Mouse (Mus musculus) gastrocnemius, postnatal 36 days (tissue): ENCODE data around the gene Anks1. TPM values are rescaled to one million over a fixed set of nuclear protein-coding genes. Genes with fewer than 3 reads are reported as not detected.

Source experiments
- DNase-seq, 2 experiments: peaks; one replicate each; pipeline ENCODE4 v3.0.0; 2022
- intact Hi-C: fragments of 180-260 bp; cut with DNase I; formaldehyde crosslinking; loops from one replicate; pipeline ENCODE4 v1.15.1; 2025
- long read RNA-seq, 2 experiments: library from polyadenylated mRNA; stranded (forward); transcript quantifications; one replicate each; pipeline ENCODE4 v2.0.0; 2021
- total RNA-seq, 2 experiments: library from RNA; stranded (reverse); gene quantifications; 2 replicates each; pipeline ENCODE4 v1.2.3; 2021

The Anks1 gene
- total RNA-seq: 10 to 100 TPM in 1 of 2 experiments, 1 to 10 TPM in 1; 7.8 to 13.0 TPM
- long read RNA-seq, experiment 1, full-length matches to known transcripts: 1 of 29 reads
- long read RNA-seq, experiment 1, partial matches to known transcripts: 0 of 29 reads
- long read RNA-seq, experiment 1, other reads (novel, unspliced or antisense): 28 of 29 reads
- long read RNA-seq, experiment 2, full-length matches to known transcripts: 1 of 38 reads
- long read RNA-seq, experiment 2, partial matches to known transcripts: 0 of 38 reads
- long read RNA-seq, experiment 2, other reads (novel, unspliced or antisense): 37 of 38 reads

DNA sequence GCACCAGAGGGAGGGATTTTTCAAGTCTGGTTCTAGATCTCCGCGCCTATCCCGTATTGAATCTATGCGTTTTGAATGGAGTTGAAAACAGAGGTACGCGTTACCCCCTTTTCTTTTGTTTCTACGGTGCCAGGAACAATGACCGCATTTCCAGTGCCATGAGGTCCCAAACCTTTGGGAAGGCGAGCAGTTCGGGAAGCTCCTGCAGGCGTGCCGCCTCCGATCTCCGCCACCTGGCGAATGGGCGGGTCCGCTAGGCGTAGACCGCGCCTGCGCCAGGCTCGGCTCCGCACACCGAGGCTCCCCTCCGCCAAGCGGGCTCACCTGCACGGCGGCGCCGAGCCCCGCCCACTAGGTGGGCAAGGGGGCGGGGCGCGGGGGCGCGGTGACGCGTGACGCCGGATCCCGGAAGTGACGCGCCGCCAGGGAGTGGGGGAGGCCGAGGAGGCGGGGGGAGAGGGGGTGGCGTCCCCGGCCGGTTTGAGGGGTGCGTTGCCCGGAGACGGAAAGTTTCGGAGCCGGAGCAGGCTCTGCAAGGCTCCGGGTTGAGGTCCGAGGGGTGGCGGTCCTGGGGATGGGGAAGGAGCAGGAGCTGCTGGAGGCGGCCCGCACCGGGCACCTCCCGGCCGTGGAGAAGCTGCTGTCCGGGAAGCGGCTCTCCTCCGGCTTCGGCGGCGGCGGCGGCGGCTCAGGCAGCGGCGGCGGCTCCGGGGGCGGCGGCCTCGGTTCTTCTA lies at the start of gene Anks1:
Gene Anks1 (plus strand): TSS at position 419 of the 734 bp plus-strand sequence.
- intact Hi-C loops: loop anchor here (2.0 kb wide), 1 partner anchor 170 kb away; no protein-coding TSS in a partner anchor
- DNase-seq: peak; percentile 78 to 82

DNA sequence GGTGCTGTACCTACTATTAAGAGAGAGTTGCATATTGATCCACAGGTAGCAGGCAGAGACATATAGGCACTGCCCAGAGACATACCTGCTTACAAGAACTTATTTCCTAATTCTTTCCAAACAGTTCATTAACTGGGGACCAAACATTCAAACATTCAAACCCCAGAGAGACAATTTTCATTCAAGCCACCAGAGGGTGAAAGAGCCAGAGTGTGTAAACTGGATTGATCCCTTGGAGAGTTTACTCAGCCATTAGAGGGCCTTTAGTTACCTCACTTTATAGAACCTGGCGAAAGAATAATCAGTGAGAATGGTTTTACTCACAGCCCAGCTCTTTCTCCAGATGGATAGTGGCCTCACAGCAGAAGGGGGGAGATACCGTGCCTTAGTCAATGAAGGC lies 43.6 kb upstream of the Anks1 start:
- DNase-seq: no peak
- intact Hi-C loops: no loop called here

GRCm38 (mm10) chr17:27866737-27867136 lies 42.4 kb upstream of the Anks1 start:
- DNase-seq: no peak

GRCm38 (mm10) chr17:27871851-27872250 lies 37.3 kb upstream of the Anks1 start:
- intact Hi-C loops: no loop called here
- DNase-seq: no peak

More at GRCm38 (mm10) chr17:27866737-27867136, 42.4 kb upstream of the Anks1 start:
- intact Hi-C loops: no loop called here

- DNase-seq: no peak
- intact Hi-C loops: no loop called here
Observed at GRCm38 (mm10) chr17:27873583-27873982, 35.5 kb upstream of the Anks1 start.

DNA sequence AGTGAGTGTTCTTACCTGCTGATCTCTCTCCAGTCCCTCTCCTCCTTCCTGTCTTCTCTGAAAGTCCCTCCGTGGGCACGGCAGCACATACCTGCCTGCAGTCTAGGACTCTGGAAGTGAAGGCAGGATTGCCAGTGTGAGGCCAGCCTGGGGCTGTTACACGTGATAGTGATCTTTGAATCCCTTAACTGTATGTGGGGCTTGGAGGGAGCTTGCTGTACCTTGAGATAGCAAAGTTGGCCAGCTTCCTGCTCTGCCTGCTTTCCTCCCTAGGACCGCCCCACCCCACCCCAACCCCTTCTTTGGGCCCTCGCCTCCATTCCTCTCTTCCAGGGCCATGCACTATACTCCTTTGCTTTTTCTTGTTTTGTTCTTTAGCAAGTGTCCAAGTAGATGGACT lies 34.6 kb upstream of the Anks1 start:
- intact Hi-C loops: no loop called here
- DNase-seq: no peak

DNA sequence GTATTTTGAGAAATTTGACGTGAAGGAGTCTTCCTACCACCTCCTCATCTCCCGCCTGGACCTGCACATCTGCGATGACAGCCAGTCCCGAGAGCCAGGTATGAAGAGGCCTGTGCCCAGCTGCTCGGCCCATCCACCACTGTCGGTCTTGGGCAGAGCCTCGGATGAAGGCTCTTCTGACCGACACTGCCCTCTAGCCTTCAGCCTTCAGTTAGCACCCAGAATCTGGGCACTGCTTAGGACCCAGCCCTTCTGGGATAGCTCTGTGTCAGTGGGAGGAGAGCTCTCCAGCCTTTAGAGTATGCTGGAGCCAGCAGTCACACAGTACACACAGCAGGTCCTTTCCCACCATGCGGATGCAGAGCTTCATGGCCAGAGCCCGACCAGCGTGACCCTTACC lies 27.6 kb upstream of the Anks1 start:
- peak in 1 of 2 experiments; percentile 26 for DNase-seq
- intact Hi-C loops: loop anchor here (5.0 kb wide), 2 partner anchors 54 to 229 kb away; no protein-coding TSS in a partner anchor

- intact Hi-C loops: loop anchor here (5.0 kb wide), 2 partner anchors 56 to 231 kb away; no protein-coding TSS in a partner anchor
- DNase-seq: no peak
Observed at GRCm38 (mm10) chr17:27883129-27883528, 26.0 kb upstream of the Anks1 start.

DNA sequence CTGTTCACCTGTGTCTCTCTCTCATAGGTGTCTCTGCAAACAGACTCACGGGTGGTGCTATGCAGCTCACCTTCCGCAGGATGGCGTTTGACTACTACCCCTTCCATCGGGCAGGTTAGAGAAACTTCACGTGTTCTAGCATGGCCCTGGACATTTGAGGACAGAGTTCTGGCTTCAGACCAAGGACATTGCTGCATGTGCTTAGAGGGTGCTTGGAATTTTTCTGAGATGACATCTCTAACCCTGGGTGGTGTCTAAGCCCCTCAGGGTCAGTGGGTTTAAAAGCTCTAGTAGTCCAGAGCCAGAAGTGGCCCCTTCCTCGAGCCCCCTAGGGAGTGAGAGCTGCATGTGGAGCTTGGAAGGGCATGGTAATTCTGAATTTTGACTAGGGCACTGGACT lies 25.1 kb upstream of the Anks1 start:
- intact Hi-C loops: loop anchor here (5.0 kb wide), 2 partner anchors 57 to 232 kb away; no protein-coding TSS in a partner anchor
- no peak for DNase-seq

DNA sequence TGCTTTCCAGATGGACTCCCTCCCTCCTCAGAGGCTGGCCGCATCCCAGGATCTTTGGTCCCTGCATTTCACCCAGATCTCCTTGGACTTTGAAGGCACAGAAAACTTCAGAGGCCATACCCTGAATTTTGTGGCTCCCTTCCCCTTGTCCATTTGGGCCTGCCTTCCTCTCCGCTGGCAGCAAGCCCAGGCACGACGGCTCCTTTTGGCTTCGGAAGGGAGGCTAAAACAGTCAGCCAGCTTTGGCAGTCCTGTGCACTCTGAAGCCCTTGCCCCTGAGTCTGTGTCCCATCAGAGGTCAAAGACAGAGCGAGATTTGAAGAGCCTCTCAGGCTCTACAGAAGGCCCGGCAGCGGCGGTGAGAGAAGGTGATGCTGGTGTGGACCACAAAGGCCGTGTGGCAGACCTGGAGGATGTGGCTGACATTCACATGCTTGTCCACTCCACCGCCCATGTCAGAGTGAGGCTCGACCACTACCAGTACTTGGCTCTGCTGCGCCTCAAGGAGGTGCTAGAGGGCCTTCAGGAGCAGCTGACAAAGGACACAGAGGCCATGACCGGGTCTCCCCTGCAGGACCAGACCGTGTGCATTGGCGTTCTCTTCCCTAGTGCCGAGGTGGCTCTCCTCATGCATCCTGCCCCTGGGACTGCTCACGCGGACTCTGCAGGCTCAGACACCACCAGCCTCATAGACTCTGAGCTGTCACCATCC lies 22.5 kb upstream of the Anks1 start:
- intact Hi-C loops: no loop called here
- no peak for DNase-seq

DNA sequence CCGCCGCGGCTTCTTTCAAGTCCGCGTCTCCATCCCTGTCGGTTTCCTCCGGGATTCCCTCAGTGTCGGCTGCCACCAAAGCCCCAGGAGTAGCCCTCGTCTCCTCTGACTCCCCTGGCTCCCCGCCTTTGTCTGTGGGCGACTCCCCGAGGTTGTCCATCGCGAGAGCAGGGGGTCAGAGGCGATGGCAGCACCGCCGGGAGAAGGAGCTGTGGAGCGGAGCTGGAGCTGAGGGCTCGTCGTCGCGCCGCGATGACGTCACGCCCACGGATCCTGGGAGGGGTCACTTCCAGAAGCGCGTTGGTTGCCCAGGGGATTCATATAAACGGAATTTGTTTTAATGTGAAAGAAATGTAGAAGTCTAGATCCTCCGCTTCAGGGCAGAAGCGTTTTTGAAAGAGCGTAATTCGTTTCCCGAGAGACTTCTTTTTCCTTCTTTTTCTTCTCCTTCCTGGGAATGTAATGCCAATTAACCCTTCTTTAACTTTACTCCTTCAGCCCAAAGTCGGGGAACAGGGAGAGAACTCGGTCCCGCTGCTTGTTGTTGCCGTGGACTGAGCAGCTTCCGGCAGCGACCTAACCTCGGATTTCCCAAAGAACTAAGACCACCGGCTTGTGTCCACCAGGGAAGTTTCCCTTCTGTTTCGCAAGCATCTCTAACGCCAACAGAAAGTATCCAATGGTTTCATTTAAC lies 1.4 kb upstream of the Anks1 start:
- intact Hi-C loops: loop anchor here (2.0 kb wide), 2 partner anchors 67 to 171 kb away; no protein-coding TSS in a partner anchor
- DNase-seq: peak; percentile 88 to 93

DNA sequence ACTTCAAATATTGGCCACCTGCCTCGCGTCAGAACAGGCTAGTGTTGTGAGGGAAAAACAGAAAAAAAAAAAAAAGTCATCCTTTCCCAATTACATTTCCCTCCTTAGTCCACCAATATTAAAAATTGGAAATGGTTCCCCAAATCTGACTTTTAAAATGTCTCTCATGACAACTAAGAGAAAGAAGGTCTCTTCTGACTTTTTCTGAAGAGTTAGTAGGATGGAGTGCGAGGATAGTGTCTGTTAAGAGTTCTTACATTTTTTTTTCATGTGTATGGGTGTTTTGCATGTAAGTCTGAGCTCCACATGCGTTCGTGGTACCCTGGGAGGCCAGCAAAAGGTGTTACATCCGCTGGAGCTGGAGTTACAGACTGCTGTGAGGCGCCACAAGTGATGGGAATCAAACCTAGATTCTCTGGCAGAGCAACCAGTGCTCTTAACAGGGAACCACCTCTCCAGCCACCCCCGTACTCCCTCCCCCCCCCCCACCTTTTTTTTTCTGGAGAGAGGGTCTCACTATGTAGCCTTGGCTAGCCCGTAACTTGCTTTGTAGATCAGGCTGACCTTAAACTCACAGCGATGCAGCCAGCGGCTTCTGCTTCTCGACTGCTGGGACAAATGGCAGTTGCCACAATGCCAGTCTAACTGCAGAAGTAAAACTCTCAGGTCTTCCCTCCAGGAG lies 759 bp upstream of the Anks1 start:
- intact Hi-C loops: loop anchor here (2.0 kb wide), 1 partner anchor 170 kb away; no protein-coding TSS in a partner anchor
- DNase-seq: no peak

DNA sequence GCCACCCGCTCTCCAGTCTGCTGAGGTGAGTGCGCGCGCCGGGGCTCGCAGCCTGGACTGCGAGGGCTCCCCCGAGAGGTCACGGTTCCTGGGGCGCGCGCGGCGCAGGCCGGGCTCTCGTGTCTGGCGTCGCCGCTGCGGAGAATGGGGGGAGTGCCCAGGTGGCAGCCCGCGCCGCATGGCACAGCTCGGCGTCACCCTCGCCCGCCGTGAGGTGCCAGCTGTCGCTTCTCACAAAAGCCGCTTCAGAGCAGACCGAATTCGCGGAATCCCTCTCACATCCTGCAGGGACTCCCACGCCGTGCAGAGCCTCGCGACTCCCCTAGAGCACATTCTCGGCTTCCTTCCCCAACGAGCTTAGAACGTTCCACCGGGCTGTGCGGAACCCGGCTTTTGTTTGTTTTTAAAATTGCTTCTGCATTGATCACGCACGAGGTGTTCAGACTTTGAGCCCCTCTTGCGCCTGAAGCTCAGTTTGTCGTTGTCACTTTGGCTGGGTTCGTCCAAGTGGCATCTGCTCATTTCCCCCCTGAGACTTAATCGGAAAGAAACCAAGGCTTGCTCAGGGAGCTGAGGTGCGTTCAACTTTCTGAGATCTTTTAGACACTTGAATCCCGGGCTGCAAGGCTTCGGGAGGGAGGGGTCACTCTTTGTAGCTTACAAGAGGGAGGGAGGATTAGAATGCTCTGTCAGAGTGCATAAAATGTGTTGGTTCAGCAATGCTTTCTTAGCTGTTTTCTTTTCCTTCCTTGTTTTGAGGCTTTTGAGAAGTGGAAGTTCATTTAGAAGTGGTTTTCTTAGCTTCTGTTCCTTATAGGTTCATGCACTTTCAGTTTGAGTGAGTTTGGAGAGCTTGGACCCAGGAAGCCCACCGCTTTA lies 755 bp downstream of the Anks1 start, which contains the start of gene Taf11:
Gene Taf11 (minus strand): TSS at position 223 of the 879 bp plus-strand sequence.
- DNase-seq: no peak
- intact Hi-C loops: loop anchor here (2.0 to 5.0 kb wide), 3 partner anchors 57 to 169 kb away; no protein-coding TSS in a partner anchor

DNA sequence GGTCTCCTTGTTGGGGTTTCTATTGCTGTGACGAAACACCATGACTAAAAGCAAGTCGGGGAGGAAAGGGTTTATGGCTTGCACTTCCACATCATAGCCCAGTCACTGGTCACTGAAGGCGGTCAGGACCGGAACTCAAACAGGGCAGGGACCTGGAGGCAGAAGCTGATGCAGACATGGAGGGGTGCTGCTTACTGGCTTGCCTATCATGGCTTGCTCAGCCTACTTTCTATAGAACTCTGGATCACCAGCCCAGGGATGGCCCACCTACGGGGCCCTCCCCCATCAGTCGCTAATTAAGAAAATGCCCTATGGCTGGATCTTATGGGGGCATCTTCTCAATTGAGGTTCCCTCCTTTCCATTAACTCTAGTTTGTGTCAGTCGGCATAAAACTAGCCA lies 2.3 kb downstream of the Anks1 start:
- no peak for DNase-seq
- intact Hi-C loops: loop anchor here (5.0 kb wide), 2 partner anchors 56 to 71 kb away; no protein-coding TSS in a partner anchor

DNA sequence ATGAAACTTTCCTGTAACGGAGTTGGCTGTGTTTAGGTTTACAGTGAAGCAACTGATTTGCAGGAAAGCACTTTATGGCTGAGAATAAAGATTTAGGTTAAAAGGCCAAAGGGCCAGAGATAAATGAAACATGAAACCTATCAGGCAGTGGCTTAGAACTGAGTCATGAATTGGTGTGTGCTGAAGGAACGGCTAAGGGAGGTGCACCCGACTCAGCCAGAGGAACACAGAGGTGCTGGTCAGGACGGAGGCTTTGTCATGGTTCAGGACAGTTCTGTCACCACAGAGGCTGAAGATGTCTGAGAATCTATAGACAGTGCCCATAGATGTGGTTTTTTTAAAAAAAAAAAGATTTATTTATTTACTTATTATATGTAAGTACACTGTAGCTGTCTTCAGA lies 5.6 kb downstream of the Anks1 start:
- intact Hi-C loops: loop anchor here (5.0 kb wide), 2 partner anchors 53 to 68 kb away; no protein-coding TSS in a partner anchor

DNA sequence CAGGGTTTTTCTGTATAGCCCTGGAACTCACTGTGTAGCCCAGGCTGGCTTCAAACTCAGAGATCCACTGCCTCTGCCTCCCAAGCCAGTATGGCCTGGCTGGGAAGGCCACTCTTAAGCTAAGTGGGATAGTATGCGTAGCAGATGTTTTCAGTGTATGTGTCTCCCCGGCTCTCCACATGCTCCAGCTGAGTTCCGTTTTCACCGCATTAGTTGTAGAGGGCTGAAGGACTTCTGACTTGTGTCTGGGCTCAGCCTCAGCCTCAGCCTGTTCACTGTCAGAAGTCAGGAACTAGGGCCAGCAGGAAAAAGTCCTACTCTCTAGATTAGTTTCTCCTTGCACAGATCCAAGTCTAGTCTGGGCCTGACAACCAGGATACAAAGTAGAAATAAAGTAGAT lies 7.3 kb downstream of the Anks1 start:
- intact Hi-C loops: no loop called here
- no peak for DNase-seq

More for the DNA sequence above, 5.6 kb downstream of the Anks1 start:
- no peak for DNase-seq

GRCm38 (mm10) chr17:27920676-27921075 lies 11.6 kb downstream of the Anks1 start:
- intact Hi-C loops: no loop called here
- no peak for DNase-seq

- intact Hi-C loops: no loop called here
- no peak for DNase-seq
Observed at GRCm38 (mm10) chr17:27922174-27922712, 13.1 kb downstream of the Anks1 start.
